Mouse (Mus musculus): ENCODE data around the gene Fbxw13.

GRCm38 (mm10) chr9:109167316-109167715 is 28.5 kb downstream of the Fbxw13 start:
- TF ChIP-seq CTCF (IDR thresholded peaks at IDR 0.05; ENCODE audit: low read depth), result no peak
- no peak for TF ChIP-seq EP300 (IDR thresholded peaks at IDR 0.05; ENCODE audit: low read depth)
